Mouse (Mus musculus) embryonic facial prominence, embryonic 14.5 days (tissue): ENCODE results near the gene Ldhb. TPM values are rescaled to one million over a fixed set of nuclear protein-coding genes. Genes with fewer than 3 reads are reported as not detected.
A peak's percentile ranks its signal among the peaks of the same experiment; 100 is the strongest.
"Not testable (repeated sequence)": the region's sequence is repeated elsewhere in the genome, so short reads cannot be mapped to it uniquely, and the experiment has no call there.

Experiments used
- ATAC-seq: fragments of 200-750 bp; cut with Nextera tagmentation; 2 replicates; pipeline ENCODE4 v1.8.0; 2017; ENCODE audit warnings: low read depth, moderate number of reproducible peaks, moderate TSS enrichment
- DNase-seq: peaks from one replicate; pipeline ENCODE4 v3.0.0-alpha.2; 2015; ENCODE audit warnings: low spot score
- H3K27ac ChIP-seq: fragments of 300-500 bp; sonication (generic); replicated peaks from 2 replicates; pipeline ENCODE4 v1.5.1; 2014; ENCODE audit warnings: low read depth, mild to moderate bottlenecking, low read length, moderate library complexity
- H3K27me3 ChIP-seq: fragments of 300-500 bp; sonication (generic); replicated peaks from 2 replicates; pipeline ENCODE4 v1.6.1; 2014; ENCODE audit warnings: low read length; ENCODE audit not compliant: control insufficient read depth, insufficient read depth
- H3K36me3 ChIP-seq: fragments of 300-500 bp; sonication (generic); 2 replicates; pipeline ENCODE4 v1.6.1; 2014; ENCODE audit warnings: low read length, mixed read lengths; ENCODE audit not compliant: control insufficient read depth, insufficient read depth
- H3K4me1 ChIP-seq: fragments of 300-500 bp; sonication (generic); 2 replicates; pipeline ENCODE4 v1.6.1; 2014; ENCODE audit warnings: antibody characterized with exemption, low read length; ENCODE audit not compliant: control insufficient read depth, insufficient read depth
- H3K4me2 ChIP-seq: fragments of 300-500 bp; sonication (generic); 2 replicates; pipeline ENCODE4 v1.6.1; 2014; ENCODE audit warnings: low read depth, mild to moderate bottlenecking, low read length, moderate library complexity, mixed read lengths
- H3K4me3 ChIP-seq: fragments of 300-500 bp; sonication (generic); 2 replicates; pipeline ENCODE4 v1.5.1; 2014; ENCODE audit warnings: low read depth, mild to moderate bottlenecking, low read length
- H3K9ac ChIP-seq: fragments of 300-500 bp; sonication (generic); 2 replicates; pipeline ENCODE4 v1.6.1; 2014; ENCODE audit warnings: low read depth, mild to moderate bottlenecking, low read length, moderate library complexity, mixed read lengths
- H3K9me3 ChIP-seq: fragments of 300-500 bp; sonication (generic); 2 replicates; pipeline ENCODE4 v1.6.1; 2016; ENCODE audit warnings: low read length; ENCODE audit not compliant: control insufficient read depth
- WGBS: fragments of 180-500 bp; shearing (Covaris S2); extraction: QIAGEN DNeasy Blood & Tissue Kit; methylation state at CpG from one replicate; pipeline ENCODE4 v1.1.7; 2014; 5-methylcytosine and 5-hydroxymethylcytosine counted together
- polyA plus RNA-seq: library from polyadenylated mRNA; unstranded; fragments of >200 nt; fragmentation: Nextera tagmentation; extraction: Ambion mirVana; gene quantifications from 2 replicates; pipeline ENCODE4 v1.2.1, GENCODE M21; 2014

Gene Ldhb
- polyA plus RNA-seq, 1 experiment from 2014 or later, result 218 TPM

GRCm38 (mm10) chr6:142507033-142507784 is 548 bp downstream of the Ldhb start:
- DNase-seq, result peak; percentile 33
- Histone ChIP-seq H3K27me3 (0 out of 2 replicates have a peak, but pooled peaks cover 6% of the 10 kb centered on the region), H3K36me3 (0 out of 2 replicates have a peak, but pooled peaks cover 8% of the 10 kb centered on the region), H3K27ac (peak overlapping the region; percentile 22), H3K4me2 (peak overlapping the region; percentile 69), H3K4me1 (peaks cover 8% of the 10 kb centered on the region; the same call in 1 of the 2 replicates), H3K4me3 (peak overlapping the region; percentile 55), H3K9me3 (no peaks in the 10 kb centered on the region), H3K9ac (peak overlapping the region; percentile 67)
- peak; percentile 62 for ATAC-seq
- under 1% methylated on average over 30 of the region's 30 CpGs for WGBS

DNA sequence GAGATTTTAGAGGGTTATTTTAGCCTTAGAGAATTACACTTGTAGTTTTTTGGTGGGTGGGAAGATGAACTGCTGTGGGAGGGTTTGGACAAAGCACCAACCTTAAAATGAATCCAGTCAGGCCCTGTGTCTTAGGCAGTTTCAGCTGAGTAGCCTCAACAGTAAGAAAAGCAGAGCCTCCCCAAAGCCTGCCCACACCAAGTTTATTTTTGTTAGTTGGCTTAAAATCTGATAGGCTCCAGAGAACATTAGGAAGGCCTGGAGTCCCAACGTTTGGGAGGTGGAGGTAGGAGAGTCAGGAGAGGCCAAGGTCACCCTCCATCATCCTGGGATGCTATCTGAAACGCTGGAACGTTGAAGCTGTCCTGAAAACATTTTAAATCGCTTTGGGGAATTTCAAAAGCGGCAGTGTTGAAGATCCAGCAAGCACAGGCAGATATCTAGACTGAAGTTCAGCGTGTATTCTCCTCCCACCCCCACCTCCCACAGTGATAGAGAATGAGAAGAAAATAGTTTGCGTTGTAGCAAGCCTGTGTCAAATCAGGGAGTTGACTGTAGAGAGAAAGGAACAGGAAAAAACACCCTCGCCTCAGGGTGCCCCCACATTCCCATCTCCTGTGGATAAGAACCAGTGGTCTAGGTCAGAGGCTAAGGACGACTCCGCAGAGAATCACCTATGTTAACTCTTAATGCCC is 1.3 kb downstream of the Ldhb start:
- WGBS, result 3% methylated on average over 10 of the region's 10 CpGs
- H3K9me3 ChIP-seq, result no peaks in the 10 kb centered on the region
- ATAC-seq (no peak), DNase-seq (peak; percentile 17)
- peak overlapping the region; percentile 55 for H3K4me3 ChIP-seq
- H3K4me2 ChIP-seq, result peak overlapping the region; percentile 69
- peak overlapping the region; percentile 67 for H3K9ac ChIP-seq
- 0 out of 2 replicates have a peak, but pooled peaks cover 6% of the 10 kb centered on the region for H3K27me3 ChIP-seq
- peaks cover 8% of the 10 kb centered on the region; the same call in 1 of the 2 replicates for H3K4me1 ChIP-seq
- no peak overlapping the region for H3K27ac ChIP-seq
- H3K36me3 ChIP-seq, result peaks cover 12% of the 10 kb centered on the region; the same call in 1 of the 2 replicates

GRCm38 (mm10) chr6:142503601-142504000 is 4.2 kb downstream of the Ldhb start:
- 72% methylated on average over 8 of the region's 8 CpGs for WGBS
- ATAC-seq, result no peak
- Histone ChIP-seq H3K4me1 (peaks cover 8% of the 10 kb centered on the region; the same call in 1 of the 2 replicates), H3K4me2 (no peak overlapping the region), H3K9ac (no peak overlapping the region), H3K4me3 (no peak overlapping the region), H3K27ac (no peak overlapping the region), H3K9me3 (no peaks in the 10 kb centered on the region), H3K27me3 (no peaks in the 10 kb centered on the region), H3K36me3 (peaks cover 25% of the 10 kb centered on the region)
- DNase-seq, result no peak

- H3K4me1 ChIP-seq, result 0 out of 2 replicates have a peak, but pooled peaks cover 4% of the 10 kb centered on the region
- WGBS, result 85% methylated on average over 10 of the region's 10 CpGs
- H3K4me3 ChIP-seq, result no peak overlapping the region
- H3K27ac ChIP-seq, result no peak overlapping the region
- H3K36me3 ChIP-seq, result peaks cover 35% of the 10 kb centered on the region
- ATAC-seq (no peak), DNase-seq (no peak)
- H3K9me3 ChIP-seq, result no peaks in the 10 kb centered on the region
- no peak overlapping the region for H3K9ac ChIP-seq
- H3K4me2 ChIP-seq, result no peak overlapping the region
- H3K27me3 ChIP-seq, result no peaks in the 10 kb centered on the region
Observed at GRCm38 (mm10) chr6:142502519-142503125, 5.1 kb downstream of the Ldhb start.

GRCm38 (mm10) chr6:142490114-142490513 is 17.6 kb downstream of the Ldhb start:
- not testable (repeated sequence) for H3K4me3 ChIP-seq, ATAC-seq, H3K27ac ChIP-seq, H3K27me3 ChIP-seq, H3K4me1 ChIP-seq, H3K4me2 ChIP-seq, H3K9ac ChIP-seq, H3K9me3 ChIP-seq, DNase-seq
- peaks cover 73% of the 10 kb centered on the region for H3K36me3 ChIP-seq
- WGBS, result 92% methylated on average over 6 of the region's 6 CpGs

DNA sequence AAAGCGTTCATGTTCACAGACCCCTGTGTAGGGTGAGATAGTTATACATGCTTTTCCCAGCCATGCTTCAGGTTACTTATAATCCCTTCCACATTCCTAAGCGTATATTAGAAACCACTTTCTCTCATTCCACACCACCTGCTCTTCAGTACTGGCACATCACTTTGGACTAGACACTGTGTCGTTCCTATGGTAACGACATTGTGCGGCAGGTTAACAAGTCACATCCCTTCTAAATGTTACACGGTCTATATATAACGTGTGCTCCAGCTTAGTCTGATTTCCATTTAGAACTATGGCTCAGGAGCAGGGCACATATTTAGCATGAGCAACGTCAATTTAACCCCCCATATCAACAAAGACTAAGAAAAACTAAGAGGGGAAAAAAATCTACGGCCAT is 20.1 kb downstream of the Ldhb start:
- Histone ChIP-seq H3K9me3 (peaks cover 12% of the 10 kb centered on the region; the same call in 1 of the 2 replicates), H3K9ac (no peak overlapping the region), H3K4me1 (no peaks in the 10 kb centered on the region), H3K4me2 (no peak overlapping the region), H3K27me3 (no peaks in the 10 kb centered on the region), H3K36me3 (peaks cover 59% of the 10 kb centered on the region), H3K27ac (no peak overlapping the region), H3K4me3 (no peak overlapping the region)
- peak; percentile 62; the same call in 1 of the 2 replicates for ATAC-seq
- no peak for DNase-seq
- 79% methylated on average over 9 of the region's 9 CpGs for WGBS

GRCm38 (mm10) chr6:142485478-142486123 is 22.2 kb downstream of the Ldhb start:
- Histone ChIP-seq H3K9ac (no peak overlapping the region), H3K27me3 (no peaks in the 10 kb centered on the region), H3K9me3 (peaks cover 12% of the 10 kb centered on the region; the same call in 1 of the 2 replicates), H3K4me3 (no peak overlapping the region), H3K27ac (no peak overlapping the region), H3K36me3 (peaks cover 41% of the 10 kb centered on the region), H3K4me1 (no peaks in the 10 kb centered on the region), H3K4me2 (no peak overlapping the region)
- ATAC-seq (no peak), DNase-seq (no peak)
- 90% methylated on average over 4 of the region's 4 CpGs for WGBS

GRCm38 (mm10) chr6:142477239-142477638 is 30.5 kb downstream of the Ldhb start:
- DNase-seq, result no peak
- Histone ChIP-seq H3K27me3 (no peaks in the 10 kb centered on the region), H3K9ac (no peak overlapping the region), H3K4me3 (no peak overlapping the region), H3K36me3 (no peaks in the 10 kb centered on the region), H3K27ac (no peak overlapping the region), H3K4me1 (no peaks in the 10 kb centered on the region), H3K4me2 (no peak overlapping the region), H3K9me3 (no peaks in the 10 kb centered on the region)
- WGBS, result 79% methylated on average over 7 of the region's 7 CpGs
- no peak for ATAC-seq
